Mouse (Mus musculus) small intestine, adult 2 months (tissue): ENCODE results near the gene Chil1. TPM values are rescaled to one million over a fixed set of nuclear protein-coding genes. Genes with fewer than 3 reads are reported as not detected.

Experiments
- H3K27ac ChIP-seq: fragments of 200-500 bp; 2 replicates; pipeline ENCODE4 v1.5.1; 2012; ENCODE audit warnings: low read depth, low read length, control low read depth, inconsistent platforms; ENCODE audit not compliant: insufficient read depth
- H3K27me3 ChIP-seq: fragments of 200-500 bp; 2 replicates; pipeline ENCODE4 v1.6.1; 2012; ENCODE audit warnings: mild to moderate bottlenecking, moderate library complexity, low read length, inconsistent platforms; ENCODE audit not compliant: control insufficient read depth, insufficient read depth
- H3K36me3 ChIP-seq: fragments of 200-500 bp; 2 replicates; pipeline ENCODE4 v1.6.1; 2012; ENCODE audit warnings: mild to moderate bottlenecking, low read length, control low read depth, inconsistent platforms; ENCODE audit not compliant: control insufficient read depth, insufficient read depth
- H3K4me1 ChIP-seq: fragments of 200-500 bp; 2 replicates; pipeline ENCODE4 v1.6.1; 2012; ENCODE audit warnings: low read length, inconsistent platforms, mixed read lengths; ENCODE audit not compliant: control insufficient read depth, insufficient read depth, insufficient read length
- H3K4me3 ChIP-seq: fragments of 200-500 bp; 2 replicates; pipeline ENCODE4 v1.5.1; 2012; ENCODE audit warnings: low read depth, mild to moderate bottlenecking, control low read depth, inconsistent platforms, low read length, moderate library complexity
- CTCF ChIP-seq: fragments of 200-500 bp; IDR thresholded peaks from 2 replicates; pipeline ENCODE4 v1.5.1; 2012; ENCODE audit warnings: low read depth, mild to moderate bottlenecking, control low read depth, inconsistent platforms, low read length, moderate library complexity, mixed read lengths; ENCODE audit not compliant: insufficient replicate concordance, insufficient read length; ENCODE audit errors: extremely low read depth
- POLR2A ChIP-seq: fragments of 200-500 bp; IDR thresholded peaks from 2 replicates; pipeline ENCODE4 v1.6.1; 2012; ENCODE audit warnings: low read depth, mild to moderate bottlenecking, control low read depth, inconsistent platforms, low read length, moderate library complexity
- WGBS: fragments of 180-500 bp; shearing (Covaris S2); methylation state at CpG from one replicate; pipeline ENCODE4 v1.1.7; 2018; 5-methylcytosine and 5-hydroxymethylcytosine counted together
- polyA plus RNA-seq: library from polyadenylated mRNA; depleted of rRNA; stranded (reverse); fragments of >200 nt; gene quantifications from 2 replicates; pipeline ENCODE4 v1.2.3, GENCODE M21; 2012

Gene Chil1
- polyA plus RNA-seq, 1 experiment, result 0.46 TPM

DNA sequence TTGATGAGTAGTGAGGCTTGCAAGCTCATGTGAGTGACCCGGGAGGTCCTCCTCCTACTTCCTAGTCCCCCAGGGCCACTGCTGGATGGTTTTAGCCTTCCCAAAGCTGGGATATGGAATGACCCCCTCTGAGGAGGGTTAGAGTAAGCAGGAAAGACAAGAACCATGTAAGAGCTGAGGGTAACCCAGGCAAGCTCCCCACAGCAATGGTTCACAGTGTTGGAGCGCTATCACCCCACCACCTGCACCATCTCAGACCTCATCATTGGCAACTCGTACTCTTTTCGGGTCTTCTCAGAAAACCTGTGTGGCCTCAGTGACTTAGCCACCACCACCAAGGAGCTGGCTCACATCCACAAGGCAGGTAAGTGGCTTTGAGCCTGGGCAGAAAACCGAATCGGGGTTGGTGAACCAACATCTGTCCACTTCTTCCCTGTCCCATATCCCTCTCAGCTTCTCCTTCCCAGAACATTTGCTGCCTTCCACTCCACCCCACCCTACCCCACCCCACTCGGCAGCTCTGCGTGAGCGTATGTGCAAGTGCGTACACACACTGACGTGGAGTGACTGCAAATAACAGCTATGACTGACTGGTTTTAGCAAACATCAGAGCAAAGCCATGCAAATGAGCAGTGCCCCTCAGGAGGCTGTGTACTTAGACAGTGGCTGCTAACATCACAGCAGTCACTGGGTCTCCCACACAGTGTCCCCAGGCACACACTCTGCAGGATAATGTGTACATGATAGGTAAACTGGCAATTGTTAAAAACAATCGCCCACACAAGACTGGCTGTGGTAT lies 16.4 kb downstream of the Chil1 start:
- no peaks in the 10 kb centered on the region for H3K36me3 ChIP-seq
- no peak overlapping the region for H3K27ac ChIP-seq
- no peak for TF ChIP-seq POLR2A
- H3K4me3 ChIP-seq, result no peak overlapping the region
- 80% methylated on average over 12 of the region's 12 CpGs for WGBS
- no peaks in the 10 kb centered on the region for H3K27me3 ChIP-seq
- 0 out of 2 replicates have a peak, but pooled peaks cover 5% of the 10 kb centered on the region for H3K4me1 ChIP-seq

DNA sequence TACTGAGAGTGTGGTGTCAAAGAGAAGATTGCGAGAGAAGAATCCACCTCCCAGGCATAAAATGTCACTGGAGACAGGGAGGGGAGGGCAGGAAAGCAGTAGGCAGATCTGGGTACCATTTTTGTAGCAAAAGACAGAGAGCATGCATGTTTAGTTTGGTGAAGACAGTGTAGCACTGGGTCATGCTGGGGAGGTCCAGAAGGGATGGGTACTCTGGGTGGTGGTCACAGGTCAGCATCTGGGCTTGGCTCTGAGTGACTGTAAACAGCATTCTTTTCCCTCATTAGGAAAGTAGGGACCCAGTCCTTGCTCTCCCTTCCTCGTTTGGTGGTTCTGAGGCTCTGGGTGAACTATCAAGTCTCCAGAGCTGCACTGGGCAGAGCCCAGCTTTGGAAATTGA lies 18.5 kb downstream of the Chil1 start:
- Histone ChIP-seq H3K4me3 (no peak overlapping the region), H3K4me1 (peaks cover 11% of the 10 kb centered on the region; the same call in 1 of the 2 replicates), H3K27me3 (no peaks in the 10 kb centered on the region), H3K36me3 (no peaks in the 10 kb centered on the region), H3K27ac (no peak overlapping the region)
- WGBS, result 52% methylated on average over 2 of the region's 2 CpGs
- TF ChIP-seq POLR2A (no peak), CTCF (no peak)

DNA sequence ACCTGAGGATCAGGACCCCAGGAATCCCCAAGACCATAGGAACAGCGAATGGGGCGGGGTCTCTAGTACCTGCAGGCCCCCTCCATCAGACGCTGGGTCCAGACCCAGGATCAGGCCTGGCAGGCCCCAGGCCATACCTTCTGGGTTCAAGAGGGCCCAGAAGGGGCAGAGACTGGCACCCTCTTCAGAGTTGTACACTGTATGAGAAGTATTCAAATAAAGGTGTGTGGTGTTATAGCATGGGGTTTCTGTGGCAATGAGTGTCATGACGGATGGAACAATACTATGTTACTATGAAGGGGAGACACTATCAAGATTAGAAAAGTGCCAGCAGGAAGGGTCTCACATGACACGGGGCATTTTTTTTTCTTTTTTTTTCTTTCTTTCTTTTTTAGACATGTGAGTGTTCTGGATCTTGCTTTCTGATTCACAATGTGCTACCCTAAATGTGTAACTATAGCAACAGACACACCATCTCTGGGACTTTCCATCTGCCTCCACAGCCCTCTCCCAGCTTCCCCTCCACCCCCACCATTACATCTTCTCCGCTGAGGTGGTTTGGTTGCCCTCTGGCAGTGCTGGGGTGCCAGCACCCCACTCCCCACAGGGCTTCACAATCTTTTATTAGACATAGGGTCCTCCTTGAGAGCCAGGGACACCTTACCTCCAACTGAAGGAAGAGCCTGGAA lies 19.2 kb downstream of the Chil1 start:
- TF ChIP-seq CTCF (no peak), POLR2A (no peak)
- H3K27me3 ChIP-seq, result no peaks in the 10 kb centered on the region
- H3K27ac ChIP-seq, result no peak overlapping the region
- H3K4me1 ChIP-seq, result peaks cover 10% of the 10 kb centered on the region; the same call in 1 of the 2 replicates
- H3K36me3 ChIP-seq, result no peaks in the 10 kb centered on the region
- H3K4me3 ChIP-seq, result no peak overlapping the region
- whole genome bisulfite sequencing, result 92% methylated on average over 6 of the region's 6 CpGs

DNA sequence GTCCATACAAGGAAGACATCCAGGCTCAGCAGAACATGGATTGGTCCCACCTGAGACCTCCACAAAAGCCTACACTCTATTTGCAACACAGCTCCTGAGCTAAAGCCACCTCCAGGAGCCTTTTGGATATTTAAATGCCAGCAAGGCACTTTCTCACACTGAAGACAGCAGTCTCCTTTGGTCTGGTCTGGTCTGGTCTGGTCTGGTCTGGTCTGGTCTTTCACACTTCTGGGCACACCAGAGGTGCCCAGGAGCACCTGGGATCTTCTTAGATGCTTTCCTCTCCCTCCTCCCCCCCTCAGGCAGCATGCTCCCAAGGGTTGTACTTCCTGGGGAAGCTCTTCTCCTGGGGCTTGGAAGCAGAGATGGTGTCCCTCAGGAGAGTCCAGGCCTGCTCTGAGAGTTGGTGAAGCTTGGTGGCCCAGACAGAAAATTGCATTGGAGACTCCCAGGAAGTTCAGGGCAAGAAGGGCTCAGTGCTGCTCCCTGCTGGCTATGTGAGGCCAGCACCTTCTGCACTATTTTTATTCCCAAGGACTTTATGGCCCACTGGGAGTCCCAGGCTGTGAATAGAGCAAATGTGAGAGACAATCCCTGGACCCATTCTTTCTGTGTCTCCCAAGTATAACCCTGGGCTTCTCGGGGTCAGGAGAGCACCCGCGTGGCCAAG lies 19.9 kb downstream of the Chil1 start:
- 60% methylated on average over 3 of the region's 3 CpGs for WGBS
- no peak overlapping the region for H3K27ac ChIP-seq
- H3K4me3 ChIP-seq, result no peak overlapping the region
- no peaks in the 10 kb centered on the region for H3K36me3 ChIP-seq
- TF ChIP-seq CTCF (peak; percentile 87; the same call in 1 of the 2 replicates), POLR2A (no peak)
- peaks cover 13% of the 10 kb centered on the region; the same call in 1 of the 2 replicates for H3K4me1 ChIP-seq
- no peaks in the 10 kb centered on the region for H3K27me3 ChIP-seq

DNA sequence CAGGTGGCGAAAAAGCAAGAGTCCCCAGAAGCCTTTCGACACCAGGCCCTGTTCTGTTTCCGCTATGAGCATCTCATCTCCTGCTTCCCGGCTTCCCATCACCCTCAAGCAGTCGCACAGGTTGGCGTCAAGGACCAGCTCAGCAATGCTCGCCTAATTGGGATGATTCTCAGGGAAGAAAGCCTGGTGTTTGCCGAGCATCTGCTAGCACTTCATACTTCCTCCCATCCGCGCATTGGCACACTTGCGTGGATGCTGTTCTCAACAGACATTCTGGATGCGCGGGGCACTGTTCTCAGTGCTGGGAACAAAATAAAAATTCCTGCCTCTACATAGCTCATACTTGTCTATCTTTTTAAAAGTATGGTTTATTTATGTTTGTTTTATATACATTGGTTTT lies 22.3 kb downstream of the Chil1 start:
- H3K27me3 ChIP-seq, result no peaks in the 10 kb centered on the region
- H3K4me3 ChIP-seq, result no peak overlapping the region
- H3K27ac ChIP-seq, result no peak overlapping the region
- H3K36me3 ChIP-seq, result no peaks in the 10 kb centered on the region
- TF ChIP-seq CTCF (no peak), POLR2A (no peak)
- peaks cover 13% of the 10 kb centered on the region; the same call in 1 of the 2 replicates for H3K4me1 ChIP-seq
- 96% methylated on average over 13 of the region's 13 CpGs for WGBS

DNA sequence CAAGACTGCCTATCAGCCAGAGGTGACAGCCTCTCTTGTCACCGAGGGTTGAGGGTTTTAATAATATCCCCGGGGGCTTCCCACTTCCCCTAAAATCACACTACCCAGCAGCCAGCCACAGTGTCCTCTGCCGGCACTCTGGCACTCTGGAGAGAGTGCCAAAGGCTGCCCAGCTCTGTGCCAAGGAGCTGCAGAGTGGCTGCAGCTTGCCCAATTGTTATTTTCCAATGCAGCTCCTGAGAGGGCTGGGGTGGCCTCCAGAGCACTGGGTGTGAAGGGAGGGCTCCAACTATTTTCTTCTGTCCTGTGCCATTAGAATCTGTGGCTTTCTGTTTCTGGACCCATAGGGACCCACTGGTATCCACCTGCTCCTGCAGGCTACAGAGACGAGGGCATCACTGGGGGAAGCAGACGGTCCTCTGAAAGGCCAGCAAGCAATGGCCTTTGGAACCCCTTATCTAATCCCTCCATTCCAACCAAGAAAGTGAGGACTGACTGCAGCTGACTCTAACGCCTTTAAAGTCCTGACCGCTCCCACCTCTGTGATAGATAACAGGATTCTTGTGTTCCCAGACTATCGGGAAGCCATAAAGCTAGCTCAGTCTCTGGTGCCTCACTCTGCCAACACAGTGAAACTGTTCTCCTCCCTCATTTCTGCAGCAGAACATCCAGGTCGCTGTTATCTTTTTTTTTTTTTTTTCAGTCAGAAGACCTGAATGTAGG lies 23.5 kb downstream of the Chil1 start:
- no peaks in the 10 kb centered on the region for H3K27me3 ChIP-seq
- 29% methylated on average over 9 of the region's 9 CpGs for WGBS
- no peak for TF ChIP-seq CTCF
- TF ChIP-seq POLR2A, result no peak
- H3K4me1 ChIP-seq, result peaks cover 13% of the 10 kb centered on the region; the same call in 1 of the 2 replicates
- H3K36me3 ChIP-seq, result no peaks in the 10 kb centered on the region
- peak overlapping the region; percentile 35 for H3K27ac ChIP-seq
- H3K4me3 ChIP-seq, result no peak overlapping the region
